Mouse (Mus musculus) ES-E14 (cell line): Measurements from ENCODE around the gene Xrcc6.

Experiments used
- HCFC1 ChIP-seq: IDR thresholded peaks from 2 replicates; pipeline ENCODE4 v1.6.1; 2012; ENCODE audit warnings: low read length, inconsistent platforms, borderline replicate concordance; ENCODE audit not compliant: insufficient read depth
- ZNF384 ChIP-seq: IDR thresholded peaks from 2 replicates; pipeline ENCODE4 v1.6.1; 2012; ENCODE audit warnings: low read depth, low read length, inconsistent platforms

GRCm38 (mm10) chr15:82046246-82046891 lies 58.7 kb downstream of the Xrcc6 start:
- no peak for TF ChIP-seq HCFC1
- TF ChIP-seq ZNF384: no peak
